Mouse (Mus musculus) gastrocnemius, adult 18-20 months (tissue): ENCODE results near the gene Rpp14. TPM values are rescaled to one million over a fixed set of nuclear protein-coding genes. Genes with fewer than 3 reads are reported as not detected.
"Not testable (repeated sequence)": the region's sequence is repeated elsewhere in the genome, so short reads cannot be mapped to it uniquely, and the experiment has no call there.

Experiments
- DNase-seq: peaks from one replicate; pipeline ENCODE4 v3.0.0; 2021; ENCODE audit warnings: low spot score
- total RNA-seq, 2 experiments: library from RNA; stranded (reverse); gene quantifications; 2 replicates each; pipeline ENCODE4 v1.2.3; 2021

Rpp14 gene
- total RNA-seq, 2 experiments from 2014 or later, result 28.0 TPM

DNA sequence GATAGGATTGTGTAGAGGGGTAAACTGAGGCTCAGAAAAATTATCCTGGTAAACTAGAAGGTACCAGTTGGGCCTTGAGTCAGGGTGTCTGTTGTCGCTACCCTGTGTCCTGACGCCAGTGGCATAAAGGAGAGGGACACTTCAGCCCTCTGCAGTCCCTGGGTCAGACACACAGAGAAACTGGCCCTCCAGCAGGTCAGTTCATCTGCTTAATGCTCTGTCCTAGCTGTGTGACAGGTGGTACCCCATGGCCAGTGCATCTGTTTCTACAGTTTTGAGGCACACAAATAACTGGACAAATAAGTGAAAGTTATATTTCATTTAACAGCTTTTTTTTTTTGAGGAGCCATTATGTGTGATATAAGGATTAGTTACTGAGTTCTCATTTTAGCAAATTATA is 33.4 kb downstream of the Rpp14 start:
- no peak for DNase-seq

DNA sequence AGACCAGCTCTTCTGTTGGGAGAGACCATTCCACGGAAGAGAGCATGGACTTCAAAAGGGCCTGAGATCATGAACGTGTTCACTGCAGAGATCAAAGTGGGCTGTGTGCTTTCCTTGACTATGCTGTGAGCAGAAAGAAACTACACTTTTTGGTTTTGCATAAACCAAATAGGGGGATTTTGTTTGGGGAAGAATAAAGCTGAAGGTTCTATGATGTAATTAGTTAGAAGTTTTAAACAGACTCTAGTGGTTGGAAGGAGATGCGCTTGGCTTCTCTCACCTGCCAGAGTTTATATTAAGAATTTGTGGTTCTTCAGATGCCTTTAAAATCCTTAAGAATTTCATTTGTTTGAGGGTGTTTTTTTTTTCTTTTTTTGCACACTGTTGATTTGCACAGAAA is 34.1 kb downstream of the Rpp14 start:
- DNase-seq, result no peak

DNA sequence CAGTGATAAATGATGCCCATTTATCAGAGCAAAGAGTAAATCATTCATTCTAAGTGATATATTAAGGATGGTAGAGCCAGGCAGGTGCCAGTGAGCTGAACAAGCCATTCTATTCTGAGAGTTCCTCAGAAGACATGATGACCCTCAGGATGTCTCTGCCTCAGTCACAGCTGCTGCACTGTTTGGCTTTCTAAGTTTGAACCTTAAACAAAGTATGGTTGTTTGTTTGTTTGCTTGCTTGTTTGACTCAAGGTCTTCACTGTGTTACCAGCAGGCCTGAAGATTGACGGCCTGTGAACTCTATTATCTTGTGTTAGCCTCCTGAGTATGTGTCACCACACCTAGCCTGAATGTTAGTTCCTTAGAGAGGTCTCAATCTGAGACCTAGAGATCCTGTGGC is 34.6 kb downstream of the Rpp14 start:
- DNase-seq, result no peak

DNA sequence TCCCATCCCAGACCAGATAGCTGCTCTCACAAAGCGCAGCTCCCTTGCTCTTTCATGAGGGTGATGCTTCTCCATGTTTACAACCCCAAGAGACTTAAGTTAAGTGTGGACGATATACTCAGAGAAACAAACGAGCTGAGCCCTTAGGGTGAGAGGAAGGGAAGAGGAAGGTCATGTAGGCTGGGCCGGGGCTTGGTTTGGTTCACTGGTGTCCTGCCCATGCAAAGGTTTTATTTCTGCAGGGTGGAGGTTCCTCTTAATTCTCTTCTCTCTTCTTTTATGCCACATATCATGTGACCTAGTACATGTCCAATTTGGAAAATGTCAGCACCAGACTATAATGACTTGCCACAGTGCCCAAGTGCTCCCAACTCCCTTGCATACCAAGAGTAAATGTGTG is 35.6 kb downstream of the Rpp14 start:
- no peak for DNase-seq

DNA sequence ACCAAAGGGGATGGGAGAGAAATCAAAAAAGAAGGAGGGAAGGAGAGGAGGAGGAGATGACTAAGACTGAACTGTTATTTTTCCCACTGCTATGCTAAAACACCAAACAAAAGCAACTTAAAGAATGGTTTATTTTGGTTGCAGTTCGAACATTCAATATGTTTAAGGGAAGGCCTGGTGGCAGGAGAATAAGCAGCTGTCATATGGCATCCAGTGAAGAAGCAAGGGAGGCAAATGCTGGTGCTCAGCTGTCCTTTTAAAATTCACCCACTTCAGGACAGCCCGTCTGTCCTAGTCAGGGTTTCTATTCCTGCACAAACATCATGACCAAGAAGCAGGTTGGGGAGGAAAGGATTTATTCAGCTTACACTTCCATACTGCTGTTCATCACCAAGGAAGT is 37.2 kb downstream of the Rpp14 start:
- DNase-seq, result no peak

DNA sequence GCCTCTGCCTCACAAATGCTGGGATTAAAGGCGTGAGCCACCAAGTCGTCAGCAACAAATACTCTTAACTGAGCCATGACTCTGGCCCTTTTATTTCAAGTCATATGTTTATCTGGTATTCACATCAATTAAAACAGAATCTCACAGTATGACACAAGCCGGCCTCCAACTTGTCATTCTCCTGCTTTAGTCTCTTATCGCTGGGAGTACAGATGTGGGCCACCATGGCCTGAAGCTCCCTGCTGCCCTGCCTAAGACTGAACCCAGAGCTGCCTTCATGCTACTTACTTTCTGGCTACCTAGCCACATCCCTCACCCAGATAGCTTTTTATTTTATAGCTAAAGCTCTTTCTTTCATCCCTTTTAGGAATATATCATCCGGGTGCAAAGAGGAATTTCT is 39.3 kb downstream of the Rpp14 start:
- no peak for DNase-seq

DNA sequence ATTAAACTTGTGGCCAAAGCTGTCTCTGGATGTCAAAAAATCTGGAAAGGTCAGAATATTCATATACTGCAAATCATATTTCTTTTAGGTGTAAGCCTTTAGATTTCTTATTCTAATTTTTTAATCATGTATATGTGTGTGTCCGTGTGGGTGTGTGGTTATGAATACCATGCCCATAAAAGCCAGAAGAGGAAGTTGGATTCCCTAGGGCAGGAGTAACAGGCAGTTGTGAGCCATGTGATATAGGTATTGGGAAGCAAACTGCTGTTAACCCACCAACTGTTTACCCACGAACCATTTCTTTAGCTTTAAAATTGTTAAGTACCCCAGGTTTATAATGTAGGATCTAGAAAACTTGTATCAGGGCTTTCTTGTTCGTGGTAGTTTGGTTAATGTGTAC is 39.7 kb downstream of the Rpp14 start:
- no peak for DNase-seq

DNA sequence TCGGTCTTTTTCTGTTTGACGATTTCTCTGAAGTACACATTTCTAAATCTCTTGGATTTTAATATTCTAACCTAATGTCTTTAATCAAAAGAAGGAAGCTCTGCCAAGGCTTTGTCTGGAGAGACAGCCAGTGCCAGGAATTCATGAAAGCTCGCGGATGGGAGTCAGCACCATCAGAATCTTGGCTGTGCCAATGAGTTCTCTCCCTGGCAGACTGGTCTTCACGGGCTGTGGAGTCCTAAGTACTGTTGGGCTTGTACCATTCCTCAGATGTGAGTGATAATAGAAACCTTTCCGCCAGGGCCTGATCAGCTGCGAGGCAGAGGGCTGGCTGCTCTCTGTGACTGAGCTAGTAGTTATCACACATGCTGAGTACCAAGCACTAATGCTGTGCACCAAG is 43.0 kb downstream of the Rpp14 start:
- DNase-seq, result no peak

DNA sequence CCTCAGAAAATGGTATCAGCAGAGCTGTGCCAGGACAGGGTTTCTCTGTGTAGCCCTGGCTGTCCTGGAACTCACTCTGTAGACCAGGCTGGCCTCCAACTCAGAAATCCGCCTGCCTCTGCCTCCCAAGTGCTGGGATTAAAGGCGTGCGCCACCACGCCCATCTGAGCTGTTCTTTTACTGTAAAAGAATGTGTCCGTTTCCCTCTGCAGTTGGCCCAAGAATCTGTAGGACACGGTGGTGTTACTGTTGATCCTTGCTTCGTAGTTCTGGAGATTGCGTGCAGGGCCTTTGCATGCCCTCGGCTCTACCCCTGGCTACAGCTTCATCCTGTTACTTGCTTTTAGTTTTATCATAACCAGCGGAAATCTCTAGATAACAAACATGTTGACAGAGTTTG is 43.4 kb downstream of the Rpp14 start:
- DNase-seq, result not testable (repeated sequence)

DNA sequence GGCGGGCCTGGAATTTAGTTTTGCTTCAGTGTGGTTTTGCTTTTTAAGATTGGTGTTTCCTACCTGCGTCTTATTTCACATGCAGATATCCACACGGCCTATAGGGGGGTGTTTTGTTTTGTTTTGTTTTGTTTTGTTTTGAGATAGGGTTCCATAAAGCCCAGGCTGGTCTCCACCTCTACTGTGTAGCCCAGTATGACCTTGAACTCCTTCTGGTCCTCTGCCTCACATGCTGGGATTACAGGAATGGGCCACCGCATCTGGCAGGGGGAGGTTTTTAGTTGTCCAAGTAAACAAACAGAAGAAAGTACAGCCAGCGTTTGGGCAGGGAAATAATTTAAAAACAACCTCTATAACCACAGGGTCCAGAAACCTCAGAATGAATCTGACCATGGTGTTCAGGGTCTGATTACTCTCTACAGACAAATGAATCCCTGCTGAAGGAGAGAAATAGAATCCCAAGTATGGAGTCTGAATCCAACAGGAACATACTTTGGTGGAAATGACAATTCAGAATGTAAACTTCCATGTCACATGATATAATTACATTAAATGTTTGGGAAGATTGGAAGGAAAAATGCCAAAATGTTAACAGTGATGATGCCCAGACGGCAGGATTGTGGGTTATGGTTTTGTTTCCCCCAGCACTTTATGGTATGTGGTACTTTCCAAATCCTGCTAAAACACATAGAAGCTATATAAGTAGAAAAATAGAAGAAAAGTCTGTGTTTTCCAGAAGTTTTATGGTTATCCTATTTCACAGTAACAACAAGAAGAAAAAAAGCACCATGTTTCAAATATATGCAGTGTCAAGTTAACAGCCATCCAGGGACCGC is 44.1 kb downstream of the Rpp14 start:
- no peak for DNase-seq

DNA sequence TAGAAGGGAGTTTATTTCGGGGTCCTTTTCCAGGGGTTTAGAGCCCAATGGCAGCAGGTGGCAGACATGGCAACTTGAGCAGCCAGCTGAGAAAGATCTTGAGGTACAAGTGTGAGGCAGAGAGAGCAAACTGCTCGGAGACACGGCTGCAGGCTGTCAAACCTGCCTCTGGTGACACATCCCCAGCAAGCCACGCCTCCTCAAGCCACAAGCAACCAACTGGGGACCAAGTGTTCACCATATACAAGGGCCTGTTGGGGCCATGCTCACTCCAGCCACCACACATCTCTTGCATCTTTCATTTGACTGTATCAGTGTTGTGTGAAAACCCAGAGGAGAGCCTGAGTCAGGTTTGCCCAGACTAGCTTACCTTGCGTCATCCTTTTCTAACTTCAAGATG is 47.8 kb downstream of the Rpp14 start:
- no peak for DNase-seq

DNA sequence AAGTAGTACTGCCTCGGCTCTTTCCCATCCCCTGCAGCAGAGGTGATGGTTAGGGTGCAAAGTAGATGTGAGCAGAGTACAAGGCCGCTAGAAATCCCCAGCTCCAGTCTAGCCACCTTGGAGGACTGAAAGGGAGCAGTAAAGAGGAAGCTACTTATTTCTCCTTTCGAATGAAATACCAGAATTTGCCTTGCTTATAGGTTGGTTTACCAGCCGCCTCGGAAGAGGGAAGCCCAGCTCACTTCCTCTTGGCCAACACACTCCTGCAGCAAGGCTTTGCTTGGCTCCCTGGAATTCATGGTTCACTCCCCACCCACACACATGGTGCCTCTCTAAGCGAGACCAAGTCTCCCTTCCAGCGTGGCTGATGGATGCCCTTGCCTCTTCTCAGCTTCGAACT is 52.6 kb downstream of the Rpp14 start:
- DNase-seq, result no peak

DNA sequence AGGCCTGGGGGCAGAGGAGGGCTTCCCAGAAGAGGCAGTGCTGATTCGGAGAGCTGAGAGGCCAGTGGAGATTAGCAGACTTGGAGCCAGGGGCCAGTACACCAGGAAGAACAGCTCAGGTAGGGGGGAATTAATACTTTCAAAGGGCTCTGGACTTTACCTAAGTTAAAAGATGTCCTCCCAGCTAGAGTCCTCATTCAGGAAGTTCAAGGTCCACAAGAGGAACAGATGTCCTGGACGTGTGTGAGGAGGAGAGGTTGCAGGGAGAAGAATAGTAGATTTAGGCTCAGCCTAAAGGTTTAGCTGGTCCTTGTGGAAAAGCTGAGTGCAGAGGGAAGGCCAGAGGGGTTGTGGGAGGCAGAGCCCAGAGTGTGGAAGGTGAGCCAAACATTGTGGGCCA is 54.1 kb downstream of the Rpp14 start:
- DNase-seq, result no peak

DNA sequence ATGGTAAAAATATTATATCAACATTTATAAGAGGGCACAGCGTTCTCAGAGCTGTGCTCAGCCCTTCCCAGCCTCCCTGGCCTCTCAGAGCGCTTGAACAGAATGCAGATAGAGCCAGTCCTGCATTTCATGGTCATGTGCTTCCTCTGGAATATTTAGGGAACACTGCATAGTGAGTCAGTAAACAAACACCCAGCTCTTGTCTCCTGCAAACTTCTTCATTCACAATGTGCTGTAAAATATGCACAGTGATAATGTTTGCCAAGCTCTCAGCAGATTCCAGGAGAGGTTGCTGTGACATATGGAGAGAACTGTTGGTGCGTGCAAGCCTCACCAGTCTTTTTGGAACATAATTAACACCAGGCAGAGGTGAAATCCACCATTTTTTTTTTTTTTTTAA is 55.0 kb downstream of the Rpp14 start:
- no peak for DNase-seq

DNA sequence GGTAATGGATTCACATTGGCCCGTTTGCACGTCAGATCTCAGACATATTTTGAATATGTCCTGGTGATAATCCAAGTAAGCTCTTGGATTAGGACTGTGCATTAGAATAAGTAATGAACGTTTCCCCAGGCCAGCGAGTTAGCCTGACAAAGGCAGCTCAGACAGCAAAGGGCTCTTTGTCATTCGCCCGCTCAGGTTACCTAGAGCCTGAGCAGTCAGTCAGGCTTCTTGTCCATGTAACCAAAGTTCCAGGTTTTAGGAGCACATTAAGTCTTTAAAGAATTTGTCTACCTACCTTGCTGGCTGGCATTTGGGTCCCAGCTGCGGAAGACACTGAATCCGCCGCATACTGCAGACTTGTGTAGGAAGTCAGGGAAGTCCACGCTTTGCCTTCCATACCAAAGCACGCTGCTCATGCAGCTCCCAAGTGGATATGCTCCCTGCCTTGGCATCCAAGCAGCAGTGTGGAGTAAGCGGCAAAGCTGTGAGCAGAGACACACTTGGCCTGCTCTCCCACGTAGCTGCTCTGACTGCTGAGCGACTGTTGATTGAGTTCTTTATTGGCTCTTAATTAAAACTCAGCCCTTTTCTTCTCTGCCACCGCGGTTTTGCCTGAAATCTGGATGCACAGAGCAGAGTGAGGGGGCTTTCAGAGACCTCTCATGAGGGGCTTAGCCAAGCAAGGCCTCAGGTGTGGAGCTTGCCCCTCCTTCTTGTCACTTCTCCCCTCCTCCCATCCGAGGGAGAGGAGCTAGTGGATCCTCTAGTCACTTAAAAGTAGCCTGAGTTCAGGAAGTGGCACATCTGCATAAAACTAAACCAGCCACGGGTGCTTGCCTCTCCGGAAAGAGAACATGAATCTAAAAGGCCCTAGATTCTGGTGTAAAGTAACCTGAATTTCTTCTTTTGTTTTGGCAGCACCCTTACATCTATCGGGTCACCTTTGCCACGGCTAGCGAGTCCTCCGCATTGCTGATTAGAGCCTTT is 59.9 kb downstream of the Rpp14 start:
- no peak for DNase-seq

DNA sequence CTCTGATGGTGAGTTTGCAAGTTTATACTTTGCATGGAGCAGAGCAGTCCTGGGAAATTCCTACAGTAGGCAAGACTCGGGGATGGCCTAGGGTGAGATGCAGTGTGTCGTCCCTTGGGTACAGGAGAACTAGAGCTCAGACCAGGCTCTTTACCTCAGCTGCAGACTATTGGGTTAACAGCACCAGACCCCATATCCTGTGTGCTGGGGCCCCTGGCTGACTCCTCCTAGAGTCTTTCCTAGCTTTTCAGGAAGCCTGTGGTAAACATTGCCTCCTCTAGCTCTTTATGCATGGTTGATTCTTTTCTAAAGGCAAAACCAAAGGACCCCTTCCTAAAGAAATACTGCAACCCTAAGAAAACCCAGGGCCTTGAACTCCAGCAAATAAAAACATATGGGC is 61.0 kb downstream of the Rpp14 start:
- DNase-seq, result no peak

Other genes starting within 250 kb of the Rpp14 start
- not detected for gene Gm45521, start 123.1 kb upstream of the Rpp14 start, total RNA-seq
- gene Dnase1l3, start 85.8 kb upstream of the Rpp14 start, total RNA-seq, result not detected
- gene Abhd6, start 77.5 kb upstream of the Rpp14 start, total RNA-seq, result 1 to 10 TPM; 7.6 to 8.6 TPM
- 10 to 100 TPM; 12.7 to 14.0 TPM for gene Pxk, start 17.8 kb downstream of the Rpp14 start, total RNA-seq
- 100 to 1,000 TPM; 272 to 299 TPM for gene Pdhb, start 92.7 kb downstream of the Rpp14 start, total RNA-seq
- 1 to 10 TPM; 7.7 to 8.4 TPM for gene Kctd6, start 133.8 kb downstream of the Rpp14 start, total RNA-seq
- gene Acox2, start 179.0 kb downstream of the Rpp14 start, total RNA-seq, result under 1 TPM; 0.64 to 0.69 TPM
- 1 to 10 TPM; 4.5 to 6.8 TPM for gene Fam107a, start 237.7 kb downstream of the Rpp14 start, total RNA-seq